Mouse (Mus musculus) neural tube, embryonic 14.5 days (tissue): ENCODE measurements around the gene Zbtb20. TPM values are rescaled to one million over a fixed set of nuclear protein-coding genes. Genes with fewer than 3 reads are reported as not detected.

Source experiments
- ATAC-seq: fragments of 200-750 bp; cut with Nextera tagmentation; 2 replicates; pipeline ENCODE4 v1.8.0; 2017; ENCODE audit warnings: low read depth, mild to moderate bottlenecking, moderate TSS enrichment, moderate library complexity
- H3K27ac ChIP-seq: fragments of 300-500 bp; sonication (generic); 2 replicates; pipeline ENCODE4 v1.5.1; 2014; ENCODE audit warnings: low read depth, mild to moderate bottlenecking, control low read depth, low read length, moderate library complexity, mixed read lengths
- H3K27me3 ChIP-seq: fragments of 300-500 bp; sonication (generic); 2 replicates; pipeline ENCODE4 v1.6.1; 2014; ENCODE audit warnings: low read length; ENCODE audit not compliant: control insufficient read depth, insufficient read depth
- H3K36me3 ChIP-seq: fragments of 300-500 bp; sonication (generic); 2 replicates; pipeline ENCODE4 v1.6.1; 2014; ENCODE audit warnings: low read length, mixed read lengths; ENCODE audit not compliant: control insufficient read depth, insufficient read depth
- H3K4me1 ChIP-seq: fragments of 300-500 bp; sonication (generic); 2 replicates; pipeline ENCODE4 v1.6.1; 2014; ENCODE audit warnings: low read length; ENCODE audit not compliant: control insufficient read depth, insufficient read depth
- H3K4me2 ChIP-seq: fragments of 300-500 bp; sonication (generic); 2 replicates; pipeline ENCODE4 v1.6.1; 2014; ENCODE audit warnings: mild to moderate bottlenecking, low read depth, low read length, control low read depth
- H3K4me3 ChIP-seq: fragments of 300-500 bp; sonication (generic); 2 replicates; pipeline ENCODE4 v1.5.1; 2014; ENCODE audit warnings: low read depth, low read length, control low read depth, mixed read lengths
- H3K9ac ChIP-seq: fragments of 300-500 bp; sonication (generic); replicated peaks from 2 replicates; pipeline ENCODE4 v1.6.1; 2014; ENCODE audit warnings: low read depth, mild to moderate bottlenecking, control low read depth, low read length, mixed read lengths
- H3K9me3 ChIP-seq: fragments of 300-500 bp; sonication (generic); 2 replicates; pipeline ENCODE4 v1.6.1; 2016; ENCODE audit warnings: low read length; ENCODE audit not compliant: control insufficient read depth
- WGBS: fragments of 180-500 bp; shearing (Covaris S2); extraction: QIAGEN DNeasy Blood & Tissue Kit; methylation state at CpG from one replicate; pipeline ENCODE4 v1.1.7; 2014; 5-methylcytosine and 5-hydroxymethylcytosine counted together
- polyA plus RNA-seq: library from polyadenylated mRNA; unstranded; fragments of >200 nt; fragmentation: Nextera tagmentation; extraction: Ambion mirVana; gene quantifications from 2 replicates; pipeline ENCODE4 v1.2.1, GENCODE M21; 2014

The Zbtb20 gene
- polyA plus RNA-seq, 1 experiment from 2014 or later: 57.2 TPM

DNA sequence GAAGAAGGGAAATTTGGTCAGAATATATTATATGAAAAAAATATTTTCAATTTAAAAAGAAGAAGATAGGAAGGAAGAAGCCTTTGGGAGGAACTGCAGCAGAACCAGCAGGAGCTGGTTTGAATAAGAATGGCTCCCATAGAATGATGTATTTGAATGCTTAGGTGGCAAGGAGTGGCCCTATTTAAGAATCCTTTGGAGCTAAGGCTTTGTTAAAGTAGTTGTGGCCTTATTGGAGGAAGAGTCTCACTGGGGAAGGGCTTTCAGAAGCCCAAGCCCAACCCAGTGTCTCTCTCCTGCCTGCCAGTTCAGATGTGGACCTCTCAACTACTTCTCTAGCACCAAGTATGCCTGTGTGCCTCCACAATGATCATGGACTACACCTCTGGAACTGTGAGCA is 731.4 kb downstream of the Zbtb20 start:
- Histone ChIP-seq H3K4me1 (peaks cover 9% of the 10 kb centered on the region; the same call in 1 of the 2 replicates), H3K27me3 (no peaks in the 10 kb centered on the region), H3K4me3 (no peak overlapping the region), H3K9me3 (peaks cover 3% of the 10 kb centered on the region; the same call in 1 of the 2 replicates), H3K9ac (no peak overlapping the region), H3K27ac (no peak overlapping the region), H3K4me2 (no peak overlapping the region), H3K36me3 (peaks cover 20% of the 10 kb centered on the region)
- ATAC-seq: no peak

DNA sequence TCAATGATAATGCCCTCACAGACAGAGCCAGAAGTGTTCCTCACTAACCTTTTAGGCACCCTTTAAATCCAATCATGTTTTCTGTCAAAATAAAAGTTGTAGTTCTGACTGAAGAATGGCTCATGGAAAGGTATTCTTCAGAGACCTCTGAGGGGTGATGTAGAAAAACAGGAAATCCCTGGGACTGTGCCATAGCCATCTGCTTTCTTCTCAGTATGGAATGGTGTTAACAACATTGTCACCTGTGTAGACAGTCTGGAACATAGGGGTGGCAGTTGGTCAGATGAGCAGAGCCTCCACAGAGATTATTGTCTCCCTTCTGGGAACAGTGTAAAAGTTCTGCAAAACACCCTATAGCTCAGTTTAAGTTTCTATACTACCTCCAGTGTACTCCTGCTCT is 732.4 kb downstream of the Zbtb20 start:
- no peak for ATAC-seq
- Histone ChIP-seq H3K4me2 (no peak overlapping the region), H3K9ac (no peak overlapping the region), H3K27ac (no peak overlapping the region), H3K36me3 (peaks cover 23% of the 10 kb centered on the region), H3K4me1 (peaks cover 9% of the 10 kb centered on the region; the same call in 1 of the 2 replicates), H3K9me3 (peaks cover 3% of the 10 kb centered on the region; the same call in 1 of the 2 replicates), H3K4me3 (no peak overlapping the region), H3K27me3 (no peaks in the 10 kb centered on the region)

DNA sequence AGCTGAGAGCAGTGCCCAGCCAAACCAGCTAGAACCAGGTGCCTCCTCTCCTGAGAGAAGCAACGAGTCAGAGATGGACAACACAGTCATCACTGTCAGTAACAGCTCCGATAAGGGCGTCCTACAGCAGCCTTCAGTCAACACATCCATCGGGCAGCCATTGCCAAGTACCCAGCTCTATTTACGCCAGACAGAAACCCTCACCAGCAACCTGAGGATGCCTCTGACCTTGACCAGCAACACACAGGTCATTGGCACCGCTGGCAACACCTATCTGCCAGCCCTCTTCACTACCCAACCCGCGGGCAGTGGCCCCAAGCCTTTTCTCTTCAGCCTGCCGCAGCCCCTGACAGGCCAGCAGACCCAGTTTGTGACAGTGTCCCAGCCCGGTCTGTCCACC is 734.7 kb downstream of the Zbtb20 start:
- H3K4me2 ChIP-seq: no peak overlapping the region
- peaks cover 3% of the 10 kb centered on the region; the same call in 1 of the 2 replicates for H3K9me3 ChIP-seq
- H3K4me1 ChIP-seq: no peaks in the 10 kb centered on the region
- H3K9ac ChIP-seq: no peak overlapping the region
- H3K27ac ChIP-seq: no peak overlapping the region
- no peaks in the 10 kb centered on the region for H3K27me3 ChIP-seq
- no peak overlapping the region for H3K4me3 ChIP-seq
- peaks cover 23% of the 10 kb centered on the region for H3K36me3 ChIP-seq
- WGBS: 99% methylated on average over 10 of the region's 10 CpGs
- ATAC-seq: no peak

DNA sequence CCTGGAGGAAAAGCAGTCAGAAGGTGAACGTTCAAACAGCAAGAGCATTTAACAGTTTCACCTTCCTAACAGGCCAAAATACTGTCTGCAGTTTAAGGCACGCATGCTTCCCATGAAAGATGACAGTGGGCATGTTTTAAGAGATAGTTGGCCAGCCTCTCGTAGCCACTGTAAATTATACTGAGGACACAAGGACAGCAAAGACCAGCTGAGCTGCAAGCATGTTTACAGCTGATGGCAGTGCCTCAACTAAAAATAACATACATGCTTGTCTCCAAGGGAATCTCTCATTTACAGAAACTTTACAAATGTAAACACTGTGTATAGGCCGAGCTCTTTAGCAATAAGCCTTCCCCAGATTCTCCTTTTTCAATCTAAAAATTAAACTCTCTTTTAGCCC is 740.7 kb downstream of the Zbtb20 start:
- Histone ChIP-seq H3K9ac (no peak overlapping the region), H3K4me3 (no peak overlapping the region), H3K4me1 (no peaks in the 10 kb centered on the region), H3K27me3 (no peaks in the 10 kb centered on the region), H3K4me2 (no peak overlapping the region), H3K36me3 (0 out of 2 replicates have a peak, but pooled peaks cover 3% of the 10 kb centered on the region), H3K27ac (no peak overlapping the region), H3K9me3 (no peaks in the 10 kb centered on the region)
- ATAC-seq: no peak
- WGBS: 65% methylated on average over 4 of the region's 4 CpGs

DNA sequence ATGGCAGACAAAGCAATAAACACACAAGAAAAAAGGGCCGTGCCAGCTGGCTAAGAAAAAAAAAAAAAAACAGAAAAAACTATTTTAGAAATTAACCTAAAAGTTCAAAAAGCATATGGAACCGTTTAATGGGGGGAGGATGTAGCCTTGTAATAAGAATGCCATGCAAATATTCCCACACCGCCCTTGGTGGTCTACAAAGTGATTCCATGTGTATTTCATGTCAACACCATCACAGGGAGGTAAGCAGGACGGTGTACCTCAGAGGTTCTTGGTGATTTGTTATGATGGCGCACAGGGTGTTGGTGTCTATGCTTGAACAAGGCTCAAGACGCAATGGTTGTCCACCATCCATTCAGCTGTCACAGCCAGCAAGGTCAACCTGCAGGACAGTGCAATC is 741.7 kb downstream of the Zbtb20 start:
- no peak for ATAC-seq
- Histone ChIP-seq H3K36me3 (0 out of 2 replicates have a peak, but pooled peaks cover under 1% of the 10 kb centered on the region), H3K4me2 (no peak overlapping the region), H3K9me3 (no peaks in the 10 kb centered on the region), H3K4me1 (no peaks in the 10 kb centered on the region), H3K27me3 (no peaks in the 10 kb centered on the region), H3K4me3 (no peak overlapping the region), H3K27ac (no peak overlapping the region), H3K9ac (no peak overlapping the region)
- 93% methylated on average over 6 of the region's 6 CpGs for WGBS

DNA sequence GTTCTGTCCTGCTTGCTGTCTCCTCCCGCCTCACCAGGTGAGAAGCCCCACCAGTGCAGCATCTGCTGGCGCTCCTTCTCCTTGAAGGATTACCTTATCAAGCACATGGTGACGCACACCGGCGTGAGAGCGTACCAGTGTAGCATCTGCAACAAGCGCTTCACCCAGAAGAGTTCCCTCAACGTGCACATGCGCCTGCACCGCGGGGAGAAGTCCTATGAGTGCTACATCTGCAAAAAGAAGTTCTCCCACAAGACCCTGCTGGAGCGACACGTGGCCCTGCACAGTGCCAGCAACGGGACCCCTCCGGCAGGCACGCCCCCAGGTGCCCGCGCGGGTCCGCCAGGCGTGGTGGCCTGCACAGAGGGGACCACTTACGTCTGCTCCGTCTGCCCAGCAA is 742.6 kb downstream of the Zbtb20 start:
- no peaks in the 10 kb centered on the region for H3K4me1 ChIP-seq
- 88% methylated on average over 23 of the region's 23 CpGs for WGBS
- no peak overlapping the region for H3K4me3 ChIP-seq
- H3K27me3 ChIP-seq: no peaks in the 10 kb centered on the region
- H3K9ac ChIP-seq: no peak overlapping the region
- H3K4me2 ChIP-seq: no peak overlapping the region
- no peak overlapping the region for H3K27ac ChIP-seq
- no peaks in the 10 kb centered on the region for H3K36me3 ChIP-seq
- H3K9me3 ChIP-seq: no peaks in the 10 kb centered on the region
- ATAC-seq: peak; percentile 56; the same call in 1 of the 2 replicates

DNA sequence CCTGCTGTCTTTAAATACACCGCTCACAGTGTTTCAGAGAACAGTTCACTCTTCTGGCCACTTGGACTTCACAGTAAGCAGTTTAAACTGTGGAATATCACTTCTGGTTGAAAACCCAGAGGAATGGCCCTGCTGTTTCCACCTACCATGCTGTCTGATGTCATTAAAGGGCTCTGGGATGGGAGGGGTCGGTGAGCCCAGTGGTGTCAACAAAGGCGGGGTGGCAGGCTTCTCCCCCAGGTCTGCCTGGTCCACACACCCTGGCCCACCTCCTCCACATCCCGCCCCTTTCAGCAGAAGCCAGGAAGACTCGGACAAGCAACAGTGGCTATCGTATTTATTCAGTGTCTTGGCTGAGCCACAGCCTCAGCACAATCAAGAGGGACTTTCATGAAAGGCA is 743.6 kb downstream of the Zbtb20 start:
- no peak overlapping the region for H3K9ac ChIP-seq
- no peaks in the 10 kb centered on the region for H3K36me3 ChIP-seq
- no peak overlapping the region for H3K4me2 ChIP-seq
- H3K4me1 ChIP-seq: no peaks in the 10 kb centered on the region
- 44% methylated on average over 6 of the region's 6 CpGs for WGBS
- no peaks in the 10 kb centered on the region for H3K27me3 ChIP-seq
- no peak overlapping the region for H3K4me3 ChIP-seq
- H3K9me3 ChIP-seq: no peaks in the 10 kb centered on the region
- ATAC-seq: no peak
- no peak overlapping the region for H3K27ac ChIP-seq

DNA sequence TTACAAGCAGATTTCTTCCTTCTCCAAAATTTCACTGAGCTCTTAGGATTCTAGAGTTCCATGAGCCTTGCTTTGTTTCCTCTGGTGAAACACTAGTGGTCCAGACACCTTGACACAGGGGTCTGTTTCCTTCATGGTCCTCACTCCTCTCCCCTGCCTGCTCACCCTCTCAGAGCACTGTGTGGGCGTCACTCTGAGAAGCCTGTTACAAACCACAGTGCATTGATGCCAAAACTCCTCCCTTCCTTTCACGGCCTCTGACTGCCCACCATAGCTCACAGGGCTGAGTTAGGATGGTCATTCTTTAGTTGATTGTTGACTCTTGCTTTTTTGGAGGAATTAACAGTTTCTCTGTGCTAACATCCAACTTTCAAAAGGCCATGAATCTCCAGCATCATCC is 744.7 kb downstream of the Zbtb20 start:
- Histone ChIP-seq H3K4me3 (no peak overlapping the region), H3K4me1 (no peaks in the 10 kb centered on the region), H3K27me3 (no peaks in the 10 kb centered on the region), H3K27ac (no peak overlapping the region), H3K9ac (no peak overlapping the region), H3K4me2 (no peak overlapping the region), H3K36me3 (no peaks in the 10 kb centered on the region), H3K9me3 (no peaks in the 10 kb centered on the region)
- 20% methylated on average over 2 of the region's 2 CpGs for WGBS
- peak; percentile 50; the same call in 1 of the 2 replicates for ATAC-seq

DNA sequence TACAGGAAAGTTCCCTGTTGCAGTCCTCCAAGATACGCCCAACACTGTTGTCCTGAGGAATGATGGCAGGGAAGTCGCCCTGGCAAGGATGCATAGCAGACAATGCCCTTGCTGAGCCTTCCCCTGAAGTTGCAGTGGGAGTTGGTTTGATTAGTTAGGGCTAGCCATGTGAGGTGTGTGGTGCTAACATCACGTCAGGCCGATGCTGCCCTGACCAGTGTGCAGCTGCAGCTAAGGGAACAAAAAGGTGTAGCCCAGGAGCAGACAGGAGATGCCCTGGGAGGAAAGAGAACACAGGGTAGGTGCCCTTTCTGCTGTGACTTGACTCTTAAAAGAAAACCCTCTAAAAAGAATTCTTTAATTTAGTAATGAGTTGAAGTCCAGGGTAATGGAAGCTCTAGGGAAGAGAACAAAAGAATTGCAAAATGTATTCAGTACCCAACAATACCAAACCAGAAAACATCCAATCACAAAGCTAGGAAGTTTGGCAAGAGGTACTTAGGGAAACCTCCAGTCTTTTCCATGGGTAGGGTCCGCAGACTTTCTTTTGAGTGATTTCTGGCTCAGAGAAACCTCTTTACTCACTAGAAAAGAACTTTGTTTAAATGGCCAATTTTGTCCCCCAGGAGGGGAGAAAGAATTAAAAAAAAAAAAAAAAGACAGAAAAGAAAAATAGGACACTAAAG is 747.8 kb downstream of the Zbtb20 start:
- peak; percentile 36; the same call in 1 of the 2 replicates for ATAC-seq
- Histone ChIP-seq H3K9ac (no peak overlapping the region), H3K4me2 (no peak overlapping the region), H3K27ac (no peak overlapping the region), H3K4me1 (no peaks in the 10 kb centered on the region), H3K9me3 (no peaks in the 10 kb centered on the region), H3K36me3 (no peaks in the 10 kb centered on the region; the same call in 1 of the 2 replicates), H3K4me3 (no peak overlapping the region), H3K27me3 (no peaks in the 10 kb centered on the region)
- 47% methylated on average over 5 of the region's 5 CpGs for WGBS
